Mouse (Mus musculus) right cerebral cortex, postnatal 36 days (tissue): Measurements from ENCODE around the gene Plpp3.

Source experiments
- DNase-seq, 2 experiments: peaks; one replicate each; pipeline ENCODE4 v3.0.0; 2022; ENCODE audit warnings: low spot score in 2 of 2, mixed read lengths in 1 of 2

Gene Plpp3

DNA sequence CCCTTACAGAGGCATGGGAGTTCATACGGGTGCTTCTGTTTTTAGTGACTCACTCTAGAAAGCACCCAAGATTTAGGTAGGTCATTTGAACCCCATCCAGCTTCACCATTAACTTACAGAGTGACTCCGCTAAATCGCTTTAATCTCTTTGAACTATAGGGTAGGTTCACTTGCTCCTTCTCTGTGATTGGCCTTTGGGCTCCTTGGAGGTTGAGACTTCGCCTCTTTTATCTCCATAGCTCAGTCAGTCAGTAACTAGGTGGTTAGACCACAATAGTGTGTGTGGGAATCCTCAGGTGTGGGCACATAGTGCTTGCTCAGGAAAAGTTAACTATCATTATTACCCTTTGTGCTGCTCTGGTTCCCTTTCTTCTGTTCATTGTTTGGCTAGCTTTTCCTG lies 33.7 kb downstream of the Plpp3 start:
- no peak for DNase-seq

- no peak for DNase-seq
These were observed 34.4 kb downstream of the Plpp3 start for GRCm38 (mm10) chr4:105191550-105191949.

GRCm38 (mm10) chr4:105192665-105193064 lies 35.5 kb downstream of the Plpp3 start:
- no peak for DNase-seq

- DNase-seq, result no peak
These were observed 38.1 kb downstream of the Plpp3 start for GRCm38 (mm10) chr4:105195256-105195655.

DNA sequence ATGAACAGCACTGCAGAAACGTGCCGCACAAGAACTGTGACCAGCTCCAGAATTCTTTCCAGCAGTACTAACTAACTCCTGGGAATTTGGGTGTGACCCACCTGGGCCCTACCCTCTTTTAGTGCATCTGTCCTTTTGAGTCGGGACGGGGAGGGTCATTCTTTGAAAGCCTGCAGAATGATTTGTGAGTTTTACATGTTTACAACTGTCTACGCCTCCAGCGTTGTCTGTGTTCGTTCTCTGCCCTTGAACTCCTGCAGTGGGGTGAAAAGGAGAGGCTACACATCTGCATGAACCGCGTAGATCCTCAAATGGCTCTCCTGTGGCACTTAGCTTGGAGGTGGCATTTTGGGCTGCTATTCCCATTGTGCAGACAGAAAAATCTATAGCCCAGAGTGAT lies 39.0 kb downstream of the Plpp3 start:
- no peak for DNase-seq

DNA sequence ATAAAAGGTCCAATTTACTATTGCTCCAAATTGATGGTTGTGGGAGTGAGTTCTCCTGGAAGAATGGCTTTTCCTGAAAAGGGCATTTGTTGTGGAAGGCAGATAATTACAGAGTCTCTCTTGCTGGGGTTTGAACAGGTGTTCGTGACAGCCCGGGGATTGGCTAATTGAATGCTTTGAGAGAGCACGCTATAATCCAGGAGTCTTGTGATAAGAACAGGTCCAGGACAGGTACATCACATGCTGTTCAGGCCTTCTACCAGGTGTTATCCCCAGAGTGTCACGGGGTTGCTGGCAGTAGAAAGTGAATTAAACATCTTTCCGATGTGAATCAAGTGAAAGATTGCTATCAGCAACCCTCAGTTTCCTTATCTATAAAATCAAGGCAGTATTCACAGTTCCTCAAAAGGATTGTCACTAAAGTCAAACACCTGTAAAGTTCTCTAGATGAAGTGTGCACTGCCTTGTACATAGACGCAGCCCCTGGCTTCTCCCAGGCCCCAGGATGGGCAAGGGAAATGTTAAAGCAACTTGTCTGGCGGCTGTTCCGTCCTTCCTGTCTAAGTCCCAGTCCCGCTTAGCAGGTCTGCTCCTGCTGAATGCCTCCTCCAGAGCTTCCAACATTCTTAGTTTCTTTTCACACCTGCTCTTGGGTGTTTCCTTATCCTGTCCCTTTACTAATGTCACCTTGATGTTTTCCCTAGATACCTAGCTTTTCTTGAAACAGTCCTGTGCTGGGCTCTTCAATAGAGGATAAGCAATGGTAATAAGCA lies 40.0 kb downstream of the Plpp3 start:
- no peak for DNase-seq

DNA sequence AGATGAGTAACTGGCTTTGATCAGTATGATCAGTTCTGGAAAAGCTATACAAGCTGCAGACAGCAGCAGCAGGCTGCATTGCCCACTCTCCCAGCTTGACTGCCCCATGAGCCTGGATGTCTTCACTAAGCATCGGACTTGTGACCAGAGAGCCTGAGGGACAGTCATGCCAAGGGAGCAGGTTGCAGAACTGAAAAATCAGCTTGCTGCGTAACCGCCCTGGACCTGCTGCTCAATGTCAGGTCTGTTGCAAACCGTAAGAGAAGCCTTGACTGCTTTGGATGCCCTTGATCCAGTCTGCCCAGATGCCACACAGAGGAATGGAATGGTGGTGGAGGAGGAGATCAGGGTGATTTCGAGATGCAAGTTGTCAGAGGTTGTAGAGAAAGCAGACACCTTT lies 41.5 kb downstream of the Plpp3 start:
- no peak for DNase-seq

GRCm38 (mm10) chr4:105199345-105199744 lies 42.2 kb downstream of the Plpp3 start:
- DNase-seq, result no peak

GRCm38 (mm10) chr4:105200624-105201524 lies 43.7 kb downstream of the Plpp3 start:
- DNase-seq, result no peak

DNA sequence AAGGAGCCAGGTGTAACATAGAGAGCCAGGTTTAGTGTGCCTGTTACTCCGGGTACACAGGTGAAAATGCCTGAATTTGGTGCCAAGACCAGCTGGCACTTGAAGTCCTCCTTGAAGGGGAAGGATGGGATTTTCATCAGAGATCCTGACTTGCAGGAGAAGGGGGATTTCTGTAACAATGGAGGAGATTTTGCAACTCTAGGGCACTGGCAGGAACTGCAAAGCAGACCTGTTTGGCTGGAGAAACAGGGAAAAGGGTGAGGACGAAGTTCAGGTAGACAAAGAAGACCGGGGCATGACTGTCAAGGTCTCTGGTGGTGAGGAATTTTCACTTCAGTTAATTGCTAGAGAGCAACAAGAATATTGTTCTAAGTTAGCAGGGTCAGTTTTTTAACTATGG lies 45.3 kb downstream of the Plpp3 start:
- DNase-seq, result no peak

DNA sequence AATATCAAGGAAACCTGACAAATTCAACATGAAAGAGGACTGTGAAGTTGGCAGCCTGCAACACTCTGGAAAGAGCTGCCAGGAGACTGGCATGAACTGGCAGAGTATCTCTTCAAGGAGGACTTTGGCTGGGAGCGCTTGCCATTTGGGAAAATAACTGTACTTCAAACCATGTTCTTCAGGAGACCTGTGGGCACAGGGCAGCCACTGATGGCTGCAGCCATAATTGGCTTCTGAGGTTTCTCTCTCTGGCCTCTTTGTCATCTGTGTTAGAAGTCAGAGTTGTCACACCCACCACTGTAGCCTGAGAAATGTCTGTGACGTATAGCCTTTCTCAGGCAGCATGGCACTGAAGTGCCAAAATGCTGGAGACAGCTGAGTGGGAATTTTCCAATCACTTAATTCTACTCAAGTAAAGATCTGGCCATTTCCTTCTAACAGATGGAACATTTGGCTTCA lies 46.2 kb downstream of the Plpp3 start:
- no peak for DNase-seq

DNA sequence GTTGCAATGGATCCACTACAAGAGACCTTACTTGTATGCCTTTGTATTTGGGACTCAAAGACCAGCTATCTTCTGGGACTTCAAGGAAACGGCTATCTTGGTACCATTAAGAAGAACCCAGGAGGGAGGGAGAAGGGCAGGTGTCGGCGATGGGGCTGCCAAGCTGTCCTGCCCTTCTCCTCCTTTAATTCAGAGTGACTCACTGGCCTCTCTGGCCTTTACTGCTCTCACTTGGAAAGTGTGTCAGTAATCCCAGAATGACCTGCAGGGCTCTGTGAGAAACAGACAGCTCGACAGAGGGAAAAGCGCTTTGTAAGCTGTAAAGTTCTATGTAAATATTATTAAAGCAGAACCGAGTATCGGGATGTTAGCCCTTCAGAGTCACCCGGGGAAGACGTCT lies 46.9 kb downstream of the Plpp3 start:
- DNase-seq, result no peak

- DNase-seq, result no peak
These were observed 48.1 kb downstream of the Plpp3 start for GRCm38 (mm10) chr4:105205045-105205851.

GRCm38 (mm10) chr4:105206102-105206501 lies 49.0 kb downstream of the Plpp3 start:
- DNase-seq, result no peak

DNA sequence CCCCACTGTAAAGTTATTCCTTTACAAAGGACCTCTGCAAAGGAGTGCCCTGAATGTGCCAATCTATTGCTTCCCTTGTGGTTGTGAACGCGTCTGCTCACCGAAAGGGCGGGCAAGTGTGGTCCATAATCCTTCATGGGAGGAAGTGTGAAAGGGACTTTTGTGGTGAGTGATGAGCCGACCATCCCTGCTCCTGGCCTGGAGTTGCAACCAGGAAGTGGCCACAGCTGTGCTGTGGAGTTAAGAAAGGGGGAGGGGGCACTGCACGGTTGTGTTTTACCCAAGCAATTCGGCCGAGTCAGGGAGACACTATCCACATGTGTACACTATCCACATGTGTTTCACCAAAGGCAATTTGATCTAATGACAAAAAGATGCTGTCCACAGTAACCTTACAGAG lies 49.8 kb downstream of the Plpp3 start:
- no peak for DNase-seq

DNA sequence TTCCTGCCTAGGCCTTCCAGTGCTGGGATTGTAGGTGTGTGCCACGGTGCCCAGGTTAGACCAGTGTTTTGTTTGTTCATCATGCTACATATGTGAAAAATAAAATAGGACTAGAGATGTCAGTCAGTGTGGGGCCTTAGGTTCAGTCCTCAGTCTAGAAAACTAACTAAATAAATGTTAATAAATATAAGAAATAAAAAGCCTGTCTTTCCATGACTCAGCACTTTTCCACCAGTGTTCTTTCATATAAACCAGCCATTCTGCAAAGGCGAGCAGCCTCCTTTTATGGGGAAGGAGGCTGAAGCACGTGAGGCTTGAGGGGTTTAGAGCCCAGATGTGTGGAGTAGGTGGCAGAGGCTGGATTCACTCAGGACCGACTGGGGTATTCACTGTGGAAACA lies 50.5 kb downstream of the Plpp3 start:
- no peak for DNase-seq

DNA sequence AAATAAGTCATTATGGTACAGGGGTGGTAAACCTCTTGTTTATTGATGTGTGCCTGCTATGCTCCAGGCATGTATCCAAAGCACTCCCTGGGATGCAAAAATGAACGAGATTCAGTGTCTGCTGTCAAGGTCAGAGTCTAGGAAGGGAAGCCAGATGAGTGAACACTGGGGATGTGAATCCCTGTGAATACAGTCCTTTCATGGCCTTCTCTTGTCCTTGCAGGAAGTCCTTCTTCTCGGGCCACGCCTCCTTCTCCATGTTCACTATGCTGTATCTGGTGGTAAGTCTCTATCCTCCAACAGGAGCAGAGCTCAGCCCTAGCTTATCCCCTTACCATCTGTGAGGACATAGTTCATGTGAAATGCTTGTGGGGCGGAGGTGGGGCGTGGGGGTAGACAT lies 51.8 kb downstream of the Plpp3 start:
- DNase-seq, result no peak

- DNase-seq, result no peak
These were observed 56.2 kb downstream of the Plpp3 start for GRCm38 (mm10) chr4:105213314-105213713.

DNA sequence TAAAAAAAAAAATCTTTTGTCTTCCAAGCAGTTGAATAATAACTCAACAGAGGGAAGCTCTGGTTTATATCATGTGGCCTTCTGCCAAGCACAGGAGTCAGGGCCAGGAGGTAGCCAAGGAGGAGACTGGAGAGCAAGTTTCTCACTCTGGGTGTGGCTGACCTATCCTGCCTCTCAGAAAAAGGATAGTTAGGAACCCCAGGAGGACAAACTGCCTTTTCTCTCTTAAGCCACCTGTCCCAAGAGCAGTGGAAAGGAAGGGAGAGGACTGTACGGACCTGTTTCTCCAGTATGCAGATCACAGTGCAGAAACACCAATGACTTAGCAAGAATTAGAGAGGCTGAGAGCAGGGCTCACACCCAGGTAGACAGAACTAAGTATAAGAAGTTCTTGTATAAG lies 57.3 kb downstream of the Plpp3 start:
- no peak for DNase-seq

GRCm38 (mm10) chr4:105215726-105216410 lies 58.7 kb downstream of the Plpp3 start:
- DNase-seq, result no peak

GRCm38 (mm10) chr4:105218202-105218601 lies 61.1 kb downstream of the Plpp3 start:
- DNase-seq, result no peak
